Mouse (Mus musculus) ES-Bruce4 (cell line): ENCODE data around the gene Rph3al.

Experiments
- CTCF ChIP-seq: IDR thresholded peaks from one replicate; pipeline ENCODE4 v1.8.1; 2011; ENCODE audit warnings: low read depth, low read length
- EP300 ChIP-seq: IDR thresholded peaks from 2 replicates; pipeline ENCODE4 v1.6.1; 2011; ENCODE audit warnings: low read depth, low read length; ENCODE audit not compliant: insufficient read depth
- POLR2A ChIP-seq: IDR thresholded peaks from one replicate; pipeline ENCODE4 v1.8.1; 2011; ENCODE audit warnings: low read length; ENCODE audit not compliant: insufficient read depth

GRCm38 (mm10) chr11:75935819-75936430, 2.3 kb downstream of the Rph3al start:
- TF ChIP-seq POLR2A (no peak), CTCF (no peak), EP300 (no peak)
